Mouse (Mus musculus): ENCODE data around the gene Fgf16.

DNA sequence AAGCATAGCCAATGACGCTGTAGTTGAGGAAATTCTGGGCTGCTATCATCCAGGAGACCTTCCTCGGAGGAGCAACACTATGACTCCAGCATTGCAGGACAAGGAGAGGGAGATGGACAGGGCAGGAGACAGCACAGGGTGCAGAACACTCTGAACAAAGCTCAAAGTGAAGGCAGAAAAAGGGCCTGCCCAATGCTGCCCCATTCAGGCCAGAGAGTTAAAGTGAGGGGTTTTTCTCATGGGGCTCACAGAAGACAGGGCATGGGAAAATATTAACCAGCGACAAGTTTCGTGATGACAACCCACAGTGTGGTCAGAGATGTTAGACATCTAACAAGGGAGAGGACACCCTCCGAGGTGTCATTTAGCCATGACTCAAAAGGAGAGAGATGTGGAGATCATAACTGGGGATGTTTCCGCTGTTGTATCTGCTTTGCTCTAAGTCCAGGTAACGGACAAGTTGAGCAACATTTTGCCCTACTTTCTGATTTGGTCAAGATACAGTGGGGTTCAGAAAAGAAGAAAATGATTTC is 48.2 kb upstream of the Fgf16 start:
- TF ChIP-seq GATA1 (IDR thresholded peaks at IDR 0.05; ENCODE audit: low read length): no peak
- no peak for TF ChIP-seq TAL1 (IDR thresholded peaks at IDR 0.05; ENCODE audit: low read length)

All from erythroblast, embryonic 14.5 days (primary cell).